Mouse (Mus musculus): ENCODE data around the gene Olfr206.

- TF ChIP-seq CTCF (IDR thresholded peaks at IDR 0.05; ENCODE audit: low read depth), result no peak
- no peak for TF ChIP-seq EP300 (IDR thresholded peaks at IDR 0.05; ENCODE audit: low read depth)
Observed at GRCm38 (mm10) chr16:59331038-59331437, 18.0 kb downstream of the Olfr206 start, which contains the start of gene Olfr205.
